Mouse (Mus musculus) embryonic facial prominence, embryonic 14.5 days (tissue): ENCODE results near the gene Grem2. TPM values are rescaled to one million over a fixed set of nuclear protein-coding genes. Genes with fewer than 3 reads are reported as not detected.

Experiments used
- ATAC-seq: fragments of 200-750 bp; cut with Nextera tagmentation; 2 replicates; pipeline ENCODE4 v1.8.0; 2017; ENCODE audit warnings: low read depth, moderate number of reproducible peaks, moderate TSS enrichment
- DNase-seq: peaks from one replicate; pipeline ENCODE4 v3.0.0-alpha.2; 2015; ENCODE audit warnings: low spot score
- H3K27ac ChIP-seq: fragments of 300-500 bp; sonication (generic); replicated peaks from 2 replicates; pipeline ENCODE4 v1.5.1; 2014; ENCODE audit warnings: low read depth, mild to moderate bottlenecking, low read length, moderate library complexity
- H3K27me3 ChIP-seq: fragments of 300-500 bp; sonication (generic); replicated peaks from 2 replicates; pipeline ENCODE4 v1.6.1; 2014; ENCODE audit warnings: low read length; ENCODE audit not compliant: control insufficient read depth, insufficient read depth
- H3K36me3 ChIP-seq: fragments of 300-500 bp; sonication (generic); 2 replicates; pipeline ENCODE4 v1.6.1; 2014; ENCODE audit warnings: low read length, mixed read lengths; ENCODE audit not compliant: control insufficient read depth, insufficient read depth
- H3K4me1 ChIP-seq: fragments of 300-500 bp; sonication (generic); 2 replicates; pipeline ENCODE4 v1.6.1; 2014; ENCODE audit warnings: antibody characterized with exemption, low read length; ENCODE audit not compliant: control insufficient read depth, insufficient read depth
- H3K4me2 ChIP-seq: fragments of 300-500 bp; sonication (generic); 2 replicates; pipeline ENCODE4 v1.6.1; 2014; ENCODE audit warnings: low read depth, mild to moderate bottlenecking, low read length, moderate library complexity, mixed read lengths
- H3K4me3 ChIP-seq: fragments of 300-500 bp; sonication (generic); 2 replicates; pipeline ENCODE4 v1.5.1; 2014; ENCODE audit warnings: low read depth, mild to moderate bottlenecking, low read length
- H3K9ac ChIP-seq: fragments of 300-500 bp; sonication (generic); 2 replicates; pipeline ENCODE4 v1.6.1; 2014; ENCODE audit warnings: low read depth, mild to moderate bottlenecking, low read length, moderate library complexity, mixed read lengths
- H3K9me3 ChIP-seq: fragments of 300-500 bp; sonication (generic); 2 replicates; pipeline ENCODE4 v1.6.1; 2016; ENCODE audit warnings: low read length; ENCODE audit not compliant: control insufficient read depth
- WGBS: fragments of 180-500 bp; shearing (Covaris S2); extraction: QIAGEN DNeasy Blood & Tissue Kit; methylation state at CpG from one replicate; pipeline ENCODE4 v1.1.7; 2014; 5-methylcytosine and 5-hydroxymethylcytosine counted together
- polyA plus RNA-seq: library from polyadenylated mRNA; unstranded; fragments of >200 nt; fragmentation: Nextera tagmentation; extraction: Ambion mirVana; gene quantifications from 2 replicates; pipeline ENCODE4 v1.2.1, GENCODE M21; 2014

The Grem2 gene
- polyA plus RNA-seq, 1 experiment from 2014 or later = 2.9 TPM

- no peak overlapping the region for H3K9ac ChIP-seq
- no peak overlapping the region for H3K27ac ChIP-seq
- ATAC-seq (no peak), DNase-seq (no peak)
- 74% methylated on average over 2 of the region's 2 CpGs for WGBS
- no peaks in the 10 kb centered on the region for H3K9me3 ChIP-seq
- no peaks in the 10 kb centered on the region for H3K4me1 ChIP-seq
- H3K4me3 ChIP-seq = no peak overlapping the region
- no peaks in the 10 kb centered on the region for H3K27me3 ChIP-seq
- no peaks in the 10 kb centered on the region for H3K36me3 ChIP-seq
- no peak overlapping the region for H3K4me2 ChIP-seq
Measured at GRCm38 (mm10) chr1:174856188-174856587, 65.4 kb downstream of the Grem2 start.

DNA sequence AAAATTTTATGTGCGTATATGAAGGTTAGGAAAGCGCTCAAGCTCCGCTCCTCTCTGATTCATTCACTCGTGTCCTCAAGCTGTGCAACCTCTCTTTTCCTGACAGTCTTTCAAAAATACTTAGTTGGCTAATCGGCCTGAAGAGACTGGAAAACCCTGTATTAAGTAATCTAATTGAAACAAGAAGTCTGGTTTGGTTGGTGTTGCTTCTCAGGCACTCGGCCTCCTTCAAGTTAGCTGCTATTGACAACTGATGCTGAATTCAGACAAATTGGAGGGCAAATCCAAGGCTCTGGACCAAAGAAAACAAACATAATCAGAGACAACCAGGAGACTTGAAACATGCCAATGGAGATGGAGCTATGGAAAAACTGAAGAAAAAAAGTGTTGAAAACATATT, 76.8 kb downstream of the Grem2 start:
- Histone ChIP-seq H3K27ac (no peak overlapping the region), H3K9ac (no peak overlapping the region), H3K27me3 (no peaks in the 10 kb centered on the region), H3K4me2 (no peak overlapping the region), H3K36me3 (no peaks in the 10 kb centered on the region), H3K4me3 (no peak overlapping the region), H3K4me1 (no peaks in the 10 kb centered on the region), H3K9me3 (no peaks in the 10 kb centered on the region)
- 67% methylated on average over 6 of the region's 6 CpGs for WGBS
- DNase-seq (no peak), ATAC-seq (no peak)

DNA sequence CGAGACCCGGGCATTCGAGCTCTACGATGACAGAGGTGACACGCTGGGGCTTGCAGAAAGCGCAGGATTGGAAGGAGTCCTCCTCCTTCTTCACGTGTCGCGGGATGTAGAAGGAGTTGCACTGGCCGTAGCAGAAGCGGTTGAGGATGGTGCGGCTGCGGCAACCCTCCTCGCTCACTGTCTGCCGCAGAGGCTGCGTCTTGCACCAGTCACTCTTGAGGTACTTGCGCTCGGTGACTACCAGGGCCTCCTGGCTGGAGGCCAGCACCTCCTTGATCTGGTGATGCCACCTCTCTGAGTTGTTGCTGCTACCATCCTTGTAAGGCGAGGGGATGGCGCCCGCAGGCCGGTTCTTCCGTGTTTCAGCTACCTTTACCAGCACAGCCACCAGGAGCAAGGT, 84.8 kb downstream of the Grem2 start:
- no peak overlapping the region for H3K4me2 ChIP-seq
- H3K9ac ChIP-seq = no peak overlapping the region
- DNase-seq (no peak), ATAC-seq (no peak)
- WGBS = 97% methylated on average over 23 of the region's 23 CpGs
- 0 out of 2 replicates have a peak, but pooled peaks cover 8% of the 10 kb centered on the region for H3K36me3 ChIP-seq
- no peaks in the 10 kb centered on the region for H3K27me3 ChIP-seq
- H3K4me3 ChIP-seq = no peak overlapping the region
- no peak overlapping the region for H3K27ac ChIP-seq
- H3K9me3 ChIP-seq = 0 out of 2 replicates have a peak, but pooled peaks cover 6% of the 10 kb centered on the region
- H3K4me1 ChIP-seq = no peaks in the 10 kb centered on the region

- 28% methylated on average over 8 of the region's 8 CpGs for WGBS
- no peak for ATAC-seq
- H3K27ac ChIP-seq = no peak overlapping the region
Measured at GRCm38 (mm10) chr1:174826562-174826961, 95.1 kb downstream of the Grem2 start.

DNA sequence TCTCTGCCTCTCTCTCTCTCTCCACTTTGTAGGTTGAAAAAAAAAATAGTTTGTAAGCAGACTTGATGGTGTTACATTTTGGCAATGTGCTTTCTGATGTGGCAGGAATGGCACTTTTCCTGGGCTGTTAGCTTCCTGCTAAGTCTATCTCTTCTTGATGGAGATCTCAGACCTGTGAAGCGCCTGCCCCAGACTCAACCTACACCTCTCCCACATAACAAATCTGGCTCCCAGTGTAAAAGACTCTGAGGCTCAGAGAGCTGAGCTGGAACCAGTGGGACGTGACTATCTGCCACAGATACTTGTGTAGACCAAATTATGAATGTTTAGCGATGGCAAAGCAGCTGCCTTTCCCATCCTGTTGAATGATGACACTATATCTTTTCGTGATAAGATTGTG, 109.8 kb downstream of the Grem2 start:
- Histone ChIP-seq H3K4me1 (no peaks in the 10 kb centered on the region), H3K27me3 (no peaks in the 10 kb centered on the region), H3K9me3 (no peaks in the 10 kb centered on the region), H3K4me2 (no peak overlapping the region), H3K4me3 (no peak overlapping the region), H3K27ac (no peak overlapping the region), H3K9ac (no peak overlapping the region), H3K36me3 (no peaks in the 10 kb centered on the region)
- 87% methylated on average over 4 of the region's 4 CpGs for WGBS
- ATAC-seq (no peak), DNase-seq (no peak)

More at GRCm38 (mm10) chr1:174826562-174826961, 95.1 kb downstream of the Grem2 start:
- H3K36me3 ChIP-seq = no peaks in the 10 kb centered on the region
- no peak overlapping the region for H3K4me2 ChIP-seq
- no peak for DNase-seq
- no peaks in the 10 kb centered on the region for H3K9me3 ChIP-seq
- no peaks in the 10 kb centered on the region for H3K27me3 ChIP-seq
- H3K9ac ChIP-seq = no peak overlapping the region
- H3K4me3 ChIP-seq = no peak overlapping the region
- H3K4me1 ChIP-seq = no peaks in the 10 kb centered on the region

- no peak for DNase-seq
- H3K36me3 ChIP-seq = no peaks in the 10 kb centered on the region
- no peak overlapping the region for H3K4me3 ChIP-seq
- H3K27ac ChIP-seq = no peak overlapping the region
- H3K4me2 ChIP-seq = no peak overlapping the region
- H3K4me1 ChIP-seq = no peaks in the 10 kb centered on the region
- no peak for ATAC-seq
- H3K9ac ChIP-seq = no peak overlapping the region
- H3K9me3 ChIP-seq = no peaks in the 10 kb centered on the region
- 86% methylated on average over 2 of the region's 2 CpGs for WGBS
- no peaks in the 10 kb centered on the region for H3K27me3 ChIP-seq
Measured at GRCm38 (mm10) chr1:174788617-174789016, 133.0 kb downstream of the Grem2 start.
